Mouse (Mus musculus) liver, postnatal 0 days (tissue): Measurements from ENCODE around the gene Gm19684.
"Not testable (repeated sequence)": the region's sequence is repeated elsewhere in the genome, so short reads cannot be mapped to it uniquely, and the experiment has no call there.

Experiments used
- CTCF ChIP-seq: sonication (generic); IDR thresholded peaks from 2 replicates; pipeline ENCODE4 v1.5.1; 2016; ENCODE audit warnings: antibody characterized with exemption, low read depth
- EP300 ChIP-seq: IDR thresholded peaks from 2 replicates; pipeline ENCODE4 v1.6.1; 2016; ENCODE audit warnings: antibody characterized with exemption, low read depth, mild to moderate bottlenecking

DNA sequence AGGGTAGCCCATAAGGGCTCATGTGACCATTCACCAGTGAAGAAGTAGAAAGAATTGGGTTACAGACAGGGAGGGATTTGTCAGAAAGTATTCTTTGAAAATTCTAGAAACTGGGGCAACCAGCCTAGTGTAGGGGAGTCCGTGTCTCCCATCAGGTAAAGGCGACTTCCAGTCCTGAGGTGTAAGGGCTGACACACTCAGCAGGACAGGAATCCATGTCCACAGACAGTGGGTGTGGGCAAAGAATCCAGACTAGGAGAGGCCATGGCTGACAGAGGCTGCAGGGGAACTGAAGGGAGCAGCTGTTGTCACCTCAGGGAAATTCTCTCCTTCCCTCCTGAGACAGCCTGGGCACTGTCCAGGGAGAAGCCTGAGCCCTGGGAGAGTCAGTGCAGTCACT lies 45.4 kb downstream of the Gm19684 start:
- not testable (repeated sequence) for TF ChIP-seq CTCF, EP300
